Mouse (Mus musculus): ENCODE data around the gene Ergic1. TPM values are rescaled to one million over a fixed set of nuclear protein-coding genes. Genes with fewer than 3 reads are reported as not detected.

Ergic1 gene
- total and polyA plus RNA-seq, 3 experiments, result 53.6 to 64.4 (median 59.4) TPM

DNA sequence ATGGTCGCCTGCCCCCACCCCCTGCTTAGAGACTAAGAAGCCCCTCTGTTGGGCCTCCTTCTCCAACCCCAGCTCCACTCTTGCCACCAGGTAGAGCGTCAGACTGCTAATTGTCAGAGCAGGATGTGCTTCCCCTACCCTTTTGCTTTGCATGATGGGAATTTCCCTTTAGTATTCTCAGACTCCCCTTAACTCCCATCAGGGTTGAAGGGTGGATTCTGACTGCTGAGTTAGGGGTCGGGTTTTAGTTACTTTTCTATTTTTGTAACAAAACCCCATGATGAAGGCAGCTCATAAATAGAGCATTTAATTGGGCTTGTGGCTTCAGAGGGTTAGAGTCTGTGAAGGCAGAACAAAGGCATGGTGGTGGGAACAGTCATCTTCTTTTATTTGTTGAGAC lies 8.3 kb upstream of the Ergic1 start:
- peaks cover 7% of the 10 kb centered on the region for H3K4me1 ChIP-seq (ENCODE audit: control insufficient read depth, insufficient read depth, low read length)
- no peaks in the 10 kb centered on the region for H3K27me3 ChIP-seq (ENCODE audit: control insufficient read depth, insufficient read depth, low read length)
- H3K27ac ChIP-seq, result no peak overlapping the region
- H3K79me2 ChIP-seq (replicated peaks; ENCODE audit: control insufficient read depth, insufficient read depth, low read length), result no peaks in the 10 kb centered on the region
- no peak overlapping the region for H3K4me3 ChIP-seq
- no peak for DNase-seq
- intact Hi-C loops (cut with DNase I), result no loop called here
- no peaks in the 10 kb centered on the region for H3K36me3 ChIP-seq (ENCODE audit: control insufficient read depth, insufficient read depth, low read length)
- TF ChIP-seq EP300 (IDR thresholded peaks at IDR 0.05; ENCODE audit: insufficient read depth, low read depth, low read length) (no peak), POLR2A (IDR thresholded peaks at IDR 0.05; ENCODE audit: insufficient read depth, low read depth, low read length) (no peak), CTCF (IDR thresholded peaks at IDR 0.05) (no peak)
- no peak overlapping the region for H3K9ac ChIP-seq (ENCODE audit: low read depth, low read length)
- 64% methylated on average over 3 of the region's 3 CpGs for WGBS

GRCm38 (mm10) chr17:26560526-26561289 lies 581 bp upstream of the Ergic1 start:
- Histone ChIP-seq H3K36me3 (ENCODE audit: control insufficient read depth, insufficient read depth, low read length) (no peaks in the 10 kb centered on the region), H3K27ac (peak overlapping the region; percentile 86), H3K9ac (ENCODE audit: low read depth, low read length) (peak overlapping the region; percentile 48), H3K79me2 (replicated peaks; ENCODE audit: control insufficient read depth, insufficient read depth, low read length) (peaks cover 11% of the 10 kb centered on the region), H3K27me3 (ENCODE audit: control insufficient read depth, insufficient read depth, low read length) (no peaks in the 10 kb centered on the region), H3K4me3 (peak overlapping the region; percentile 82), H3K4me1 (ENCODE audit: control insufficient read depth, insufficient read depth, low read length) (peaks cover 5% of the 10 kb centered on the region)
- intact Hi-C loops (cut with DNase I), result no loop called here
- WGBS, result 24% methylated on average over 9 of the region's 9 CpGs
- peak in 1 of 2 experiments; percentile 18 for DNase-seq
- TF ChIP-seq EP300 (IDR thresholded peaks at IDR 0.05; ENCODE audit: insufficient read depth, low read depth, low read length) (no peak), POLR2A (IDR thresholded peaks at IDR 0.05; ENCODE audit: insufficient read depth, low read depth, low read length) (no peak), CTCF (IDR thresholded peaks at IDR 0.05) (no peak)

GRCm38 (mm10) chr17:26561651-26562181 lies 427 bp downstream of the Ergic1 start, which contains the start of gene Dusp1:
Gene Dusp1 (minus strand): TSS chr17:26562128.
- Histone ChIP-seq H3K4me1 (ENCODE audit: control insufficient read depth, insufficient read depth, low read length) (peaks cover 5% of the 10 kb centered on the region), H3K27me3 (ENCODE audit: control insufficient read depth, insufficient read depth, low read length) (no peaks in the 10 kb centered on the region), H3K27ac (peak within 1 kb of the TSS; percentile 86), H3K9ac (ENCODE audit: low read depth, low read length) (peak within 1 kb of the TSS; percentile 84), H3K4me3 (peak within 1 kb of the TSS; percentile 82), H3K79me2 (replicated peaks; ENCODE audit: control insufficient read depth, insufficient read depth, low read length) (peaks cover 11% of the 10 kb centered on the region), H3K36me3 (ENCODE audit: control insufficient read depth, insufficient read depth, low read length) (no peaks in the 10 kb centered on the region)
- DNase-seq, result no peak
- TF ChIP-seq POLR2A (IDR thresholded peaks at IDR 0.05; ENCODE audit: insufficient read depth, low read depth, low read length) (no peak), EP300 (IDR thresholded peaks at IDR 0.05; ENCODE audit: insufficient read depth, low read depth, low read length) (no peak), CTCF (IDR thresholded peaks at IDR 0.05) (no peak)
- intact Hi-C loops (cut with DNase I), result no loop called here
- WGBS, result 2% methylated on average over 25 of the region's 25 CpGs

GRCm38 (mm10) chr17:26562292-26562691 lies 1.0 kb downstream of the Ergic1 start:
- intact Hi-C loops (cut with DNase I), result no loop called here

GRCm38 (mm10) chr17:26563476-26563875 lies 2.2 kb downstream of the Ergic1 start:
- Histone ChIP-seq H3K4me1 (ENCODE audit: control insufficient read depth, insufficient read depth, low read length) (peaks cover 7% of the 10 kb centered on the region), H3K9ac (ENCODE audit: low read depth, low read length) (no peak overlapping the region), H3K27me3 (ENCODE audit: control insufficient read depth, insufficient read depth, low read length) (no peaks in the 10 kb centered on the region), H3K36me3 (ENCODE audit: control insufficient read depth, insufficient read depth, low read length) (no peaks in the 10 kb centered on the region), H3K79me2 (replicated peaks; ENCODE audit: control insufficient read depth, insufficient read depth, low read length) (peaks cover 11% of the 10 kb centered on the region), H3K27ac (no peak overlapping the region), H3K4me3 (no peak overlapping the region)
- intact Hi-C loops (cut with DNase I), result no loop called here
- TF ChIP-seq POLR2A (IDR thresholded peaks at IDR 0.05; ENCODE audit: insufficient read depth, low read depth, low read length) (no peak), CTCF (IDR thresholded peaks at IDR 0.05) (no peak), EP300 (IDR thresholded peaks at IDR 0.05; ENCODE audit: insufficient read depth, low read depth, low read length) (no peak)
- WGBS, result 88% methylated on average over 6 of the region's 6 CpGs
- no peak for DNase-seq

More at GRCm38 (mm10) chr17:26562292-26562691, 1.0 kb downstream of the Ergic1 start:
- Histone ChIP-seq H3K9ac (ENCODE audit: low read depth, low read length) (peak overlapping the region; percentile 84), H3K27ac (peak overlapping the region; percentile 18), H3K79me2 (replicated peaks; ENCODE audit: control insufficient read depth, insufficient read depth, low read length) (peaks cover 11% of the 10 kb centered on the region), H3K4me1 (ENCODE audit: control insufficient read depth, insufficient read depth, low read length) (peaks cover 5% of the 10 kb centered on the region), H3K36me3 (ENCODE audit: control insufficient read depth, insufficient read depth, low read length) (no peaks in the 10 kb centered on the region), H3K27me3 (ENCODE audit: control insufficient read depth, insufficient read depth, low read length) (no peaks in the 10 kb centered on the region), H3K4me3 (peak overlapping the region; percentile 82)
- DNase-seq, result no peak
- WGBS, result 67% methylated on average over 4 of the region's 4 CpGs
- TF ChIP-seq EP300 (IDR thresholded peaks at IDR 0.05; ENCODE audit: insufficient read depth, low read depth, low read length) (no peak), CTCF (IDR thresholded peaks at IDR 0.05) (no peak), POLR2A (IDR thresholded peaks at IDR 0.05; ENCODE audit: insufficient read depth, low read depth, low read length) (no peak)

DNA sequence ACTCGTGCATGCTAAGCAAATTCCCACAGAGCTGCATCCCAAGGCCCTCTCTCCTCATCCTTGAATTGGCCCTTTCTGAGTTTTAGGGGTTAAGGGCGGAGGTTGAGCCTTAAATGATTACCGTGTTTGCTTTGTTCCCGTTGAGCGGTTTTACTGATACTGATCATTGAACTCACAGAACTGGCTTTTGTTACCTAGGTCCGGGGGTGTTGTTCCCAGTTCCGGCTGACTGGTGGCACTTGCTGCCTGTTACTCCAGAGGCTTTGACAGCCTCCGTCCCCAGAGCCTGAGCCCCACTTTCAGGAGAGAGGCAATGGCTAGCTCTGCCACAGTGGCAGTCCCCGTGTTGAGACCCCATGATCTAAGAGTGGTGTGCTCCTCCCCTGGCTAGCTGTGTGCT lies 3.1 kb downstream of the Ergic1 start:
- H3K4me3 ChIP-seq, result no peak overlapping the region
- WGBS, result 73% methylated on average over 9 of the region's 9 CpGs
- TF ChIP-seq POLR2A (IDR thresholded peaks at IDR 0.05; ENCODE audit: insufficient read depth, low read depth, low read length) (no peak), CTCF (IDR thresholded peaks at IDR 0.05) (no peak), EP300 (IDR thresholded peaks at IDR 0.05; ENCODE audit: insufficient read depth, low read depth, low read length) (no peak)
- peaks cover 11% of the 10 kb centered on the region for H3K79me2 ChIP-seq (replicated peaks; ENCODE audit: control insufficient read depth, insufficient read depth, low read length)
- H3K36me3 ChIP-seq (ENCODE audit: control insufficient read depth, insufficient read depth, low read length), result no peaks in the 10 kb centered on the region
- no peak for DNase-seq
- H3K9ac ChIP-seq (ENCODE audit: low read depth, low read length), result no peak overlapping the region
- H3K4me1 ChIP-seq (ENCODE audit: control insufficient read depth, insufficient read depth, low read length), result peaks cover 7% of the 10 kb centered on the region
- intact Hi-C loops (cut with DNase I), result no loop called here
- H3K27ac ChIP-seq, result no peak overlapping the region
- H3K27me3 ChIP-seq (ENCODE audit: control insufficient read depth, insufficient read depth, low read length), result no peaks in the 10 kb centered on the region

All from heart, adult 2 months (tissue).